Mouse (Mus musculus): ENCODE measurements around the gene Rmi1. TPM values are rescaled to one million over a fixed set of nuclear protein-coding genes. Genes with fewer than 3 reads are reported as not detected.

The Rmi1 gene
- polyA plus RNA-seq, 1 experiment from 2014 or later, result 14.0 TPM

MicroRNAs encoded within 50 kb of the gene (microRNA counts, 519-probe panel; counts per million panel counts)
- 3,254 counts per million, percentile 65 among the panel's probes with 10 or more counts for microRNA mmu-miR-7a

Small RNA genes within 50 kb of the gene (microRNA-seq; reads per million reads assigned to microRNA genes)
- gene Mir7-1, result 287 reads per million, percentile 64 among the genes with 10 or more reads in this experiment

Other genes starting within 250 kb of the Rmi1 start
- 17.2 and 18.8 TPM in 2 replicates for gene Idnk, start 244.6 kb upstream of the Rmi1 start, polyA plus RNA-seq (2015; fragmentation: Nextera tagmentation; extraction: Ambion mirVana)
- 42.4 and 45.2 TPM in 2 replicates for gene Ubqln1, start 186.6 kb upstream of the Rmi1 start, polyA plus RNA-seq (2015; fragmentation: Nextera tagmentation; extraction: Ambion mirVana)
- 4.7 and 5.9 TPM in 2 replicates for gene Gkap1, start 126.5 kb upstream of the Rmi1 start, polyA plus RNA-seq (2015; fragmentation: Nextera tagmentation; extraction: Ambion mirVana)
- gene Kif27, start 43.1 kb upstream of the Rmi1 start, polyA plus RNA-seq (2015; fragmentation: Nextera tagmentation; extraction: Ambion mirVana), result 0.12 and 0.14 TPM in 2 replicates
- 17.5 and 18.5 TPM in 2 replicates for gene 2210016F16Rik, start 17.0 kb upstream of the Rmi1 start, polyA plus RNA-seq (2015; fragmentation: Nextera tagmentation; extraction: Ambion mirVana)
- 498 and 561 TPM in 2 replicates for gene Hnrnpk, start 1.1 kb downstream of the Rmi1 start, polyA plus RNA-seq (2015; fragmentation: Nextera tagmentation; extraction: Ambion mirVana)
- gene Slc28a3, start 208.6 kb downstream of the Rmi1 start, polyA plus RNA-seq (2015; fragmentation: Nextera tagmentation; extraction: Ambion mirVana), result 0.02 and 0.06 TPM in 2 replicates

All from liver, embryonic 15.5 days (tissue).